Mouse (Mus musculus) heart, adult 10 weeks (tissue): Measurements from ENCODE around the gene Pkp4. TPM values are rescaled to one million over a fixed set of nuclear protein-coding genes. Genes with fewer than 3 reads are reported as not detected.

Experiments used
- polyA plus RNA-seq: library from polyadenylated mRNA; stranded (reverse); fragments of 350-450 nt; fragmentation: Illumina TruSeq; extraction: RNeasy Lipid Tissue Mini Kit (QIAGEN cat#74804); gene quantifications from one replicate; pipeline ENCODE4 v1.2.3, GENCODE M21; 2014; ENCODE audit warnings: low read depth, low replicate concordance

Pkp4 gene
- polyA plus RNA-seq: 150 TPM

DNA sequence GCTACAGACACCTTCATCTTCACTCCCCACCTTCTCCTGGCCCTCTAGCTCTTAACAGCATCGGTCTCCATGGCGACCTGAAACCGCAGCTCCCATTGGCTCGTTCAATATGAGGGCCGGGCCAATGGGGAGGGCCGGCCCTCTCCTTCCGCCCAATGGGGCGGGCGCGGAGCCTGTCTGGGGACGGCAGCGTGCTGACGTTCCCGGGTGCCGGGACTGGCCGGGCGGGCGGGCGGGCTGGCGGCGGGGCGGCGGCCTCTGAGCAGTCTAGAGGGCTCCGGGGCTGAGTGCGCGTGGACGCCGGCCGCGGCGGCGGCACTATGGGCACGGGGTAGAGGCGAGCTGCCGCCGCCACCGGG, at the start of gene Pkp4, which contains the start of gene Ccdc148:
Pkp4 (plus strand) TSS at position 246 of the 359 bp plus-strand sequence.
Ccdc148 (minus strand) TSS at position 79 of the 359 bp plus-strand sequence.

Other genes with a start within 250 kb of the Pkp4 start
- gene Ccdc148, start 167 bp upstream of the Pkp4 start, polyA plus RNA-seq: 0.65 TPM